Mouse (Mus musculus): ENCODE data around the gene Marc2. TPM values are rescaled to one million over a fixed set of nuclear protein-coding genes. Genes with fewer than 3 reads are reported as not detected.
A peak's percentile ranks its signal among the peaks of the same experiment; 100 is the strongest.

Gene Marc2
- polyA plus RNA-seq, 1 experiment from 2014 or later, result 279 TPM

- Histone ChIP-seq H3K4me2 (ENCODE audit: low read length) (no peak overlapping the region), H3K36me3 (ENCODE audit: control insufficient read depth, insufficient read depth, low read length) (no peaks in the 10 kb centered on the region), H3K9me3 (ENCODE audit: control insufficient read depth, low read length) (no peaks in the 10 kb centered on the region), H3K4me3 (ENCODE audit: low read depth, low read length) (no peak overlapping the region), H3K27ac (ENCODE audit: low read depth) (no peak overlapping the region; the same call in 1 of the 2 replicates), H3K9ac (ENCODE audit: low read length) (no peak overlapping the region), H3K4me1 (replicated peaks; ENCODE audit: control insufficient read depth, insufficient read depth, low read length) (peaks cover 33% of the 10 kb centered on the region), H3K27me3 (replicated peaks; ENCODE audit: control insufficient read depth, insufficient read depth, low read length) (no peaks in the 10 kb centered on the region)
- DNase-seq (ENCODE audit: low spot score) (no peak), ATAC-seq (replicated peaks; ENCODE audit: low FRiP score, low TSS enrichment, low read depth) (no peak)
- WGBS, result 57% methylated on average over 4 of the region's 4 CpGs
These were observed 62.6 kb downstream of the Marc2 start for GRCm38 (mm10) chr1:184783641-184784040.

GRCm38 (mm10) chr1:184782161-184782513 lies 64.1 kb downstream of the Marc2 start:
- no peak overlapping the region for H3K4me3 ChIP-seq (ENCODE audit: low read depth, low read length)
- peak; percentile 74 for DNase-seq (ENCODE audit: low spot score)
- H3K9me3 ChIP-seq (ENCODE audit: control insufficient read depth, low read length), result no peaks in the 10 kb centered on the region
- peaks cover 38% of the 10 kb centered on the region for H3K4me1 ChIP-seq (replicated peaks; ENCODE audit: control insufficient read depth, insufficient read depth, low read length)
- peak overlapping the region; percentile 92 for H3K27ac ChIP-seq (ENCODE audit: low read depth)
- no peaks in the 10 kb centered on the region for H3K27me3 ChIP-seq (replicated peaks; ENCODE audit: control insufficient read depth, insufficient read depth, low read length)
- H3K9ac ChIP-seq (ENCODE audit: low read length), result no peak overlapping the region
- H3K36me3 ChIP-seq (ENCODE audit: control insufficient read depth, insufficient read depth, low read length), result no peaks in the 10 kb centered on the region
- WGBS, result 10% methylated on average over 14 of the region's 14 CpGs
- 0 out of 2 replicates have a peak overlapping the region, but pooled peaks have one; percentile 8 for H3K4me2 ChIP-seq (ENCODE audit: low read length)
- peak; percentile 81 for ATAC-seq (replicated peaks; ENCODE audit: low FRiP score, low TSS enrichment, low read depth)

- Histone ChIP-seq H3K4me1 (replicated peaks; ENCODE audit: control insufficient read depth, insufficient read depth, low read length) (peaks cover 43% of the 10 kb centered on the region), H3K4me2 (ENCODE audit: low read length) (no peak overlapping the region), H3K36me3 (ENCODE audit: control insufficient read depth, insufficient read depth, low read length) (no peaks in the 10 kb centered on the region), H3K9me3 (ENCODE audit: control insufficient read depth, low read length) (no peaks in the 10 kb centered on the region), H3K27ac (ENCODE audit: low read depth) (peak overlapping the region; percentile 87), H3K9ac (ENCODE audit: low read length) (no peak overlapping the region), H3K27me3 (replicated peaks; ENCODE audit: control insufficient read depth, insufficient read depth, low read length) (no peaks in the 10 kb centered on the region), H3K4me3 (ENCODE audit: low read depth, low read length) (no peak overlapping the region)
- DNase-seq (ENCODE audit: low spot score) (peak; percentile 67), ATAC-seq (replicated peaks; ENCODE audit: low FRiP score, low TSS enrichment, low read depth) (peak; percentile 67)
- WGBS, result 21% methylated on average over 10 of the region's 10 CpGs
These were observed 64.7 kb downstream of the Marc2 start for GRCm38 (mm10) chr1:184781286-184782160.

- Histone ChIP-seq H3K4me3 (ENCODE audit: low read depth, low read length) (no peak overlapping the region), H3K4me1 (replicated peaks; ENCODE audit: control insufficient read depth, insufficient read depth, low read length) (peaks cover 41% of the 10 kb centered on the region), H3K9ac (ENCODE audit: low read length) (no peak overlapping the region), H3K27me3 (replicated peaks; ENCODE audit: control insufficient read depth, insufficient read depth, low read length) (no peaks in the 10 kb centered on the region), H3K36me3 (ENCODE audit: control insufficient read depth, insufficient read depth, low read length) (no peaks in the 10 kb centered on the region), H3K9me3 (ENCODE audit: control insufficient read depth, low read length) (no peaks in the 10 kb centered on the region), H3K27ac (ENCODE audit: low read depth) (no peak overlapping the region), H3K4me2 (ENCODE audit: low read length) (no peak overlapping the region)
- ATAC-seq (replicated peaks; ENCODE audit: low FRiP score, low TSS enrichment, low read depth), result no peak
- WGBS, result 94% methylated on average over 6 of the region's 6 CpGs
- DNase-seq (ENCODE audit: low spot score), result no peak
These were observed 68.1 kb downstream of the Marc2 start for GRCm38 (mm10) chr1:184778157-184778556.

GRCm38 (mm10) chr1:184777061-184777795 lies 69.0 kb downstream of the Marc2 start:
- DNase-seq (ENCODE audit: low spot score), result no peak
- Histone ChIP-seq H3K36me3 (ENCODE audit: control insufficient read depth, insufficient read depth, low read length) (no peaks in the 10 kb centered on the region), H3K4me1 (replicated peaks; ENCODE audit: control insufficient read depth, insufficient read depth, low read length) (peaks cover 35% of the 10 kb centered on the region), H3K4me2 (ENCODE audit: low read length) (no peak overlapping the region), H3K9ac (ENCODE audit: low read length) (no peak overlapping the region), H3K4me3 (ENCODE audit: low read depth, low read length) (no peak overlapping the region), H3K27me3 (replicated peaks; ENCODE audit: control insufficient read depth, insufficient read depth, low read length) (no peaks in the 10 kb centered on the region), H3K27ac (ENCODE audit: low read depth) (no peak overlapping the region), H3K9me3 (ENCODE audit: control insufficient read depth, low read length) (no peaks in the 10 kb centered on the region)
- 34% methylated on average over 22 of the region's 22 CpGs for WGBS
- no peak for ATAC-seq (replicated peaks; ENCODE audit: low FRiP score, low TSS enrichment, low read depth)

GRCm38 (mm10) chr1:184775289-184775688 lies 71.0 kb downstream of the Marc2 start:
- Histone ChIP-seq H3K4me1 (replicated peaks; ENCODE audit: control insufficient read depth, insufficient read depth, low read length) (peaks cover 38% of the 10 kb centered on the region), H3K9me3 (ENCODE audit: control insufficient read depth, low read length) (no peaks in the 10 kb centered on the region), H3K27me3 (replicated peaks; ENCODE audit: control insufficient read depth, insufficient read depth, low read length) (no peaks in the 10 kb centered on the region), H3K9ac (ENCODE audit: low read length) (no peak overlapping the region), H3K4me2 (ENCODE audit: low read length) (no peak overlapping the region), H3K36me3 (ENCODE audit: control insufficient read depth, insufficient read depth, low read length) (no peaks in the 10 kb centered on the region), H3K27ac (ENCODE audit: low read depth) (no peak overlapping the region), H3K4me3 (ENCODE audit: low read depth, low read length) (no peak overlapping the region)
- 54% methylated on average over 9 of the region's 9 CpGs for WGBS
- ATAC-seq (replicated peaks; ENCODE audit: low FRiP score, low TSS enrichment, low read depth) (no peak), DNase-seq (ENCODE audit: low spot score) (no peak)

- Histone ChIP-seq H3K9ac (ENCODE audit: low read length) (no peak overlapping the region), H3K27me3 (replicated peaks; ENCODE audit: control insufficient read depth, insufficient read depth, low read length) (no peaks in the 10 kb centered on the region), H3K4me1 (replicated peaks; ENCODE audit: control insufficient read depth, insufficient read depth, low read length) (peaks cover 22% of the 10 kb centered on the region), H3K4me2 (ENCODE audit: low read length) (peak overlapping the region; percentile 30), H3K9me3 (ENCODE audit: control insufficient read depth, low read length) (no peaks in the 10 kb centered on the region), H3K27ac (ENCODE audit: low read depth) (no peak overlapping the region), H3K36me3 (ENCODE audit: control insufficient read depth, insufficient read depth, low read length) (no peaks in the 10 kb centered on the region), H3K4me3 (ENCODE audit: low read depth, low read length) (no peak overlapping the region)
- DNase-seq (ENCODE audit: low spot score) (no peak), ATAC-seq (replicated peaks; ENCODE audit: low FRiP score, low TSS enrichment, low read depth) (peak; percentile 20; the same call in 1 of the 2 replicates)
- WGBS, result 15% methylated on average over 9 of the region's 9 CpGs
These were observed 74.4 kb downstream of the Marc2 start for GRCm38 (mm10) chr1:184771891-184772249.

GRCm38 (mm10) chr1:184771202-184771890 lies 74.9 kb downstream of the Marc2 start:
- DNase-seq (ENCODE audit: low spot score) (peak; percentile 96), ATAC-seq (replicated peaks; ENCODE audit: low FRiP score, low TSS enrichment, low read depth) (peak; percentile 80)
- peaks cover 20% of the 10 kb centered on the region for H3K4me1 ChIP-seq (replicated peaks; ENCODE audit: control insufficient read depth, insufficient read depth, low read length)
- peak overlapping the region; percentile 30 for H3K4me2 ChIP-seq (ENCODE audit: low read length)
- H3K9me3 ChIP-seq (ENCODE audit: control insufficient read depth, low read length), result no peaks in the 10 kb centered on the region
- no peaks in the 10 kb centered on the region for H3K27me3 ChIP-seq (replicated peaks; ENCODE audit: control insufficient read depth, insufficient read depth, low read length)
- 8% methylated on average over 18 of the region's 18 CpGs for WGBS
- peak overlapping the region; percentile 51; the same call in 1 of the 2 replicates for H3K27ac ChIP-seq (ENCODE audit: low read depth)
- no peak overlapping the region for H3K9ac ChIP-seq (ENCODE audit: low read length)
- H3K4me3 ChIP-seq (ENCODE audit: low read depth, low read length), result no peak overlapping the region
- H3K36me3 ChIP-seq (ENCODE audit: control insufficient read depth, insufficient read depth, low read length), result no peaks in the 10 kb centered on the region
